Mouse (Mus musculus): Measurements from ENCODE around the gene Zfp771. TPM values are rescaled to one million over a fixed set of nuclear protein-coding genes. Genes with fewer than 3 reads are reported as not detected.

Zfp771 gene
- polyA plus RNA-seq, 1 experiment = 13.1 TPM

DNA sequence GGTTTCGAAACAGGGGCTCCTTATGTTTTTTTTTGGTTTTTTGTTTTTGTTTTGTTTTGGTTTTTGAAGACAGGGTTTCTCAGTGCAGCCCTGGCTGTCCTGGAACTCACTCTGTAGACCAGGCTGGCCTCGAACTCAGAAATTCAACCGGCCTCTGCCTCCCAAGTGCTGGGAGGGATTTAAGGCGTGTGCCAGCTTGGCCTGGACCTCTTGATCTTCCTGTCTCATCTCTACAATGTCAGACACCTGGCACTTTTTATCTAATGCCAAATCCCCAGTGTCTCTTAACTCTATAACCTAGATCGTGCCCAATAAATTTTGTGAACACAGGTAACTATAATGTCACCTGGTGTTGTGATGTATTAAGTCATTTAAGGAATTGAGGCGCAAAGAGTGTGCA lies 9.3 kb downstream of the Zfp771 start:
- whole genome bisulfite sequencing = 58% methylated on average over 6 of the region's 6 CpGs
- TF ChIP-seq CTCF (IDR thresholded peaks at IDR 0.05; ENCODE audit: control insufficient read depth, insufficient read depth, low read length) = no peak
- TF ChIP-seq POLR2A (IDR thresholded peaks at IDR 0.05; ENCODE audit: borderline replicate concordance, control insufficient read depth, low read depth, low read length) = no peak
- H3K4me1 ChIP-seq (ENCODE audit: control insufficient read depth, insufficient read depth, low read length) = peaks cover 8% of the 10 kb centered on the region
- peak overlapping the region; percentile 98 for H3K4me3 ChIP-seq (replicated peaks; ENCODE audit: control insufficient read depth, low read depth, low read length)
- H3K27ac ChIP-seq (ENCODE audit: control insufficient read depth, insufficient read depth, low read depth, low read length, poor library complexity) = peak overlapping the region; percentile 98

DNA sequence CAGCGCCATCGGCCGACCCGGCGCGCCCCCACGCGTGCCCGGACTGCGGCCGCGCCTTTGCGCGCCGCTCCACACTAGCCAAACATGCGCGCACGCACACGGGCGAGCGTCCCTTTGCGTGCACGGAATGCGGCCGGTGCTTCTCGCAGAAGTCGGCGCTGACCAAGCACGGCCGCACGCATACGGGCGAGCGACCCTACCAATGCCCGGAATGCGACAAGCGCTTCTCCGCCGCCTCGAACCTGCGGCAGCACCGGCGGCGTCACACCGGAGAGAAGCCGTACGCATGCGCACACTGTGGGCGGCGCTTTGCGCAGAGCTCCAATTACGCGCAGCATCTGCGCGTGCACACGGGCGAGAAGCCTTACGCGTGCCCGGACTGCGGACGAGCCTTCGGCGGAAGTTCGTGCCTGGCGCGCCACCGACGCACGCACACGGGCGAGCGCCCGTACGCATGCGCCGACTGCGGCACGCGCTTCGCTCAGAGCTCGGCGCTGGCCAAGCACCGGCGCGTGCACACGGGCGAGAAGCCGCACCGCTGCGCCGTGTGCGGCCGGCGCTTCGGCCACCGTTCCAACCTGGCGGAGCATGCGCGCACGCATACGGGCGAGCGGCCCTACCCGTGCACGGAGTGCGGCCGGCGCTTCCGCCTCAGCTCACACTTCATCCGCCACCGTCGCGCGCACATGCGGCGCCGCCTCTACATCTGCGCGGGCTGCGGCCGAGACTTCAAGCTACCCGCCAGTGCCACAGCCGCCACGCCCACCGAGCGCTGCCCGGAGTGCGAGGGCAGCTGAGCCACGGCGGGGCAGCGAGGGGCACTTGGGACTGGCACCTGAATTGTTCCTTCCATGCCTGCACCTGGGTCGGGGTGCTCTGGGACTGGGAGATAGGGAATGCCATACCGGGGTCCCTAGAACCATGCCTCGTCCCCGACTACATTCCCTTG lies 10.0 kb downstream of the Zfp771 start:
- TF ChIP-seq POLR2A (IDR thresholded peaks at IDR 0.05; ENCODE audit: borderline replicate concordance, control insufficient read depth, low read depth, low read length) = peak; percentile 50; the same call in 1 of the 2 replicates
- TF ChIP-seq CTCF (IDR thresholded peaks at IDR 0.05; ENCODE audit: control insufficient read depth, insufficient read depth, low read length) = no peak
- Histone ChIP-seq H3K4me3 (replicated peaks; ENCODE audit: control insufficient read depth, low read depth, low read length) (peak overlapping the region; percentile 98), H3K4me1 (ENCODE audit: control insufficient read depth, insufficient read depth, low read length) (peaks cover 8% of the 10 kb centered on the region), H3K27ac (ENCODE audit: control insufficient read depth, insufficient read depth, low read depth, low read length, poor library complexity) (peak overlapping the region; percentile 98)
- under 1% methylated on average over 135 of the region's 136 CpGs for WGBS

DNA sequence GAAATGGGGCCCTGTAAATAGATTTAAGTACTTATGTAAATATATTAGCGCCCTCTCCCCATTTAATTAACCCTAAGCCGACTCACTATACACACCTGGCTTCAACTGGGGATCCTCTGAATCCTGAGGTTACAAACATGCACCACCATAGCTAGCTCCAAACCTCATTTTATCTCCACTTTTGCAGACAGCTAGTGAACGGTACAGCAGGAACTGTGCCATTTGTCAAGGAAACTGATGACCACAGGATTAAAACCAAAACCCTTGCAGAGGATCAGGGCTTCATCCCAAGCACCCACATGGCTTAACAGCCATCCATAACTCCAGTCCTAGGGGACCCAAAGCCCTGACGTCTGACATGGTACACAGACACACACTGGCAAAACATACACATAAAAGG lies 10.9 kb downstream of the Zfp771 start:
- peak overlapping the region; percentile 98; the same call in 1 of the 2 replicates for H3K27ac ChIP-seq (ENCODE audit: control insufficient read depth, insufficient read depth, low read depth, low read length, poor library complexity)
- no peak overlapping the region for H3K4me3 ChIP-seq (replicated peaks; ENCODE audit: control insufficient read depth, low read depth, low read length)
- TF ChIP-seq CTCF (IDR thresholded peaks at IDR 0.05; ENCODE audit: control insufficient read depth, insufficient read depth, low read length) (no peak), POLR2A (IDR thresholded peaks at IDR 0.05; ENCODE audit: borderline replicate concordance, control insufficient read depth, low read depth, low read length) (no peak)
- H3K4me1 ChIP-seq (ENCODE audit: control insufficient read depth, insufficient read depth, low read length) = peaks cover 8% of the 10 kb centered on the region
- 13% methylated on average over 4 of the region's 4 CpGs for WGBS

DNA sequence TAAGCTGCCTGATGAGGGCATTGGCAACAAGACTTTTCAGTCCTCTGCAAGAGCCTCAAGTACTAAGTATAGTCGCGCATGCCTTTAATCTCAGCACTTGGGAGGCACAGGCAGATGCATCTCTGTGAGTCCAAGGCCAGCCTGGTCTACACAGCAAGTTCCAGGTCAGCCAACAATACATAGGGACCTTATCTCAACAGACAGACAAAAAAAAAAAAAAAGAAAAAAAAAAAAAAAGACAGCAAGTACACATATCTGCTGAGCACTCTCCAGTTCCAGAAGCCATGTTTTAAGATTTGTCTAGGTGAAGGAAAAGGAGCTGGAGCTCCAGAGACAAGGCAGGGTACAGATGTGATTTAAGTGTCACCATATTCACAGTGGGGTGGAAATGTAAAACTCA lies 11.9 kb downstream of the Zfp771 start:
- 56% methylated on average over 2 of the region's 2 CpGs for WGBS
- Histone ChIP-seq H3K4me3 (replicated peaks; ENCODE audit: control insufficient read depth, low read depth, low read length) (no peak overlapping the region), H3K27ac (ENCODE audit: control insufficient read depth, insufficient read depth, low read depth, low read length, poor library complexity) (no peak overlapping the region), H3K4me1 (ENCODE audit: control insufficient read depth, insufficient read depth, low read length) (peaks cover 8% of the 10 kb centered on the region)
- no peak for TF ChIP-seq POLR2A (IDR thresholded peaks at IDR 0.05; ENCODE audit: borderline replicate concordance, control insufficient read depth, low read depth, low read length)
- no peak for TF ChIP-seq CTCF (IDR thresholded peaks at IDR 0.05; ENCODE audit: control insufficient read depth, insufficient read depth, low read length)

DNA sequence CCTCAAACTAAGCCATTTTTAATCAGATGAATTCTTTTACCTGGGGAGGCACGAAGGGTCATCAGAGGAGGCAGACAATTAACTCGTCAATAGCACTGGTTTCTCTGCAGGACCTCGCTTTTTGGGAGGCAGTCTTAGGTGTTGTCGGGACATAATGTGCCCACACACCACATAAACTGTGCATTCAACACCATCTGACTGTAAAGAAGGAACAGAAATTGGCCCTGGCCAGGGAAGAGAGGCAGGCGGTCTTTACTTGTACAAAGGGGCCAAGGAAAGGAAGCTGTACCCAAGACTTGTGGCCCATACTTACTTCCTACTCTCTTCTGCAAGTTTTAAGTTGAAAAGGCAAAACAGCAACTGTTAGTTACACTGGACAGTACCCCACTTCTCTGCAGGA lies 12.4 kb downstream of the Zfp771 start:
- Histone ChIP-seq H3K4me3 (replicated peaks; ENCODE audit: control insufficient read depth, low read depth, low read length) (no peak overlapping the region), H3K4me1 (ENCODE audit: control insufficient read depth, insufficient read depth, low read length) (peaks cover 8% of the 10 kb centered on the region), H3K27ac (ENCODE audit: control insufficient read depth, insufficient read depth, low read depth, low read length, poor library complexity) (no peak overlapping the region)
- 55% methylated on average over 5 of the region's 5 CpGs for WGBS
- TF ChIP-seq CTCF (IDR thresholded peaks at IDR 0.05; ENCODE audit: control insufficient read depth, insufficient read depth, low read length) (no peak), POLR2A (IDR thresholded peaks at IDR 0.05; ENCODE audit: borderline replicate concordance, control insufficient read depth, low read depth, low read length) (no peak)

DNA sequence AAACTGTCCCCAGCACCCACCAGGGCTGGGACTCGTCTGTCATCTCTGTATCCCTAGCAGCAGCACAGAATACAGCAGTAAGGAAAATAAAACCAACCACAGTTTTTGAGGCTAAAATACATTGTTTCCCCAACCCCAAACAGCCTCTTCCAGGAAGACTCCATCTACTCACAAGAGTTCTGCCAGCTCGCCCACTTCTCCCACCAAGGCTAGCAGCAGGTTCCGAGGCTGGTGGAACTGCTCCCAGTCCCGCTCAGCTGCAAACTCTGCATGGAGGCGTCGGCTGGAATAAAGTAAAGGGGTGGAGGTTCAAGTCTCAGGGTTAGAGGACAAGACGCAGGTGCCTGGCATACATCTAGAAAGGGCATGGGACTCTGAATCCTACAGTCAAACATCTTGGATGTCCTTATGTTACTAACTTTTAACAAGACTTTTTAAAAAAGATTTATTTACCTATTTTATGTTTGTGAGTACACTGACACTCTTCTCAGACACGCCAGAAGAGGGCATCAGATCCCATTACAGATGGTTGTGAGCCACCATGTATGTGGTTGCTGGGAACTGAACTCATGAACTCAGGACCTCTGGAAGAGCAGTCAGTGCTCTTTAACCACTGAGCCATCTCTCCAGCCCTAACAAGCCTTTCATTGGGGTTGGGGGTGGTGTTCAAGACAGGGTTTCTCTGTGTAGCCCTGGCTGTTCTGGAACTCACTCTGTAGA lies 15.3 kb downstream of the Zfp771 start:
- TF ChIP-seq CTCF (IDR thresholded peaks at IDR 0.05; ENCODE audit: control insufficient read depth, insufficient read depth, low read length) (no peak), POLR2A (IDR thresholded peaks at IDR 0.05; ENCODE audit: borderline replicate concordance, control insufficient read depth, low read depth, low read length) (no peak)
- Histone ChIP-seq H3K4me3 (replicated peaks; ENCODE audit: control insufficient read depth, low read depth, low read length) (no peak overlapping the region), H3K4me1 (ENCODE audit: control insufficient read depth, insufficient read depth, low read length) (peaks cover 8% of the 10 kb centered on the region), H3K27ac (ENCODE audit: control insufficient read depth, insufficient read depth, low read depth, low read length, poor library complexity) (no peak overlapping the region)
- WGBS = 66% methylated on average over 8 of the region's 8 CpGs

DNA sequence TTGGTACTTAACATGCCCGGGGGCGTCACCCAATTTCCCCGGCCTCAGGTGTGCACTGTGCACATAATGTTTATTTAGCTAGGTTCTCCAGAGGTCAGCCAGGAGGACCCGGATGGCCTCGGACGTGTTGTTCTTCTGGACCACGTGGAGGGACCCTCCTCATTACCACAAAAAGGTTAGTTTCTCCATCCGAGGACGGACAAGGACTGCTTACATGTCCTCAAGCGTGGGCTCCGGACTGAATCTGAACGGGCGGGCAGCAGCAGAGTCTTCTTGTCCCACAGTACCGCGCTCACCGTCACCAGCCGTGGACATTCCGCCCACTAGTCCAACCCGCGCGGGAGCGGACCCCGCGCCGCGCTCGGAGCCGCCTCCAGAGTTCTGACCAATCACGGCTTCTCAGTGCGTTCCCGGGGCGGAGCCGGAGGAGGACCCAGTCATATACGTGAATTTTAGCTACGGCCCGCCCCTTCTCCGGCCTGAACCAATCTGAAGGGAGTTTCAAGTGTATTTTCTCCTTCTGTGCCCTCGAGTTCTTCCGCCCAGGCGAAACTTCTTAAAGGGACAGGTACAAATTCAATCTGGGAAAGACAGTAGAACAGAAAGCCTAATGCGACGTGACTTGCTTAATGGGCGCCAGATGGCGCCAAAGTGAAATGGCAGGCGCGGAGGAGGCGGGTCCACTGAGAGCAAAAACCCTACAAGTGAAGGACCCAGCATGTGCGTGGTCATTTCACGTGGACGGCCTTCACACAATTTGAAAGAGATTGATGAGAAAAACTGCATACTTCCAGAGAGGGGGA lies 16.4 kb downstream of the Zfp771 start, which contains the start of gene Dctpp1:
Gene Dctpp1 (minus strand): TSS at position 401 of the 803 bp plus-strand sequence.
- Histone ChIP-seq H3K4me3 (replicated peaks; ENCODE audit: control insufficient read depth, low read depth, low read length) (peak within 1 kb of the TSS; percentile 94), H3K4me1 (ENCODE audit: control insufficient read depth, insufficient read depth, low read length) (peaks cover 3% of the 10 kb centered on the region), H3K27ac (ENCODE audit: control insufficient read depth, insufficient read depth, low read depth, low read length, poor library complexity) (peak within 1 kb of the TSS; percentile 40)
- WGBS = under 1% methylated on average over 50 of the region's 50 CpGs
- peak; percentile 90 for TF ChIP-seq POLR2A (IDR thresholded peaks at IDR 0.05; ENCODE audit: borderline replicate concordance, control insufficient read depth, low read depth, low read length)
- peak; percentile 92 for TF ChIP-seq CTCF (IDR thresholded peaks at IDR 0.05; ENCODE audit: control insufficient read depth, insufficient read depth, low read length)
